Mouse (Mus musculus): ENCODE results near the gene Slc7a7.
"Not testable (repeated sequence)": the region's sequence is repeated elsewhere in the genome, so short reads cannot be mapped to it uniquely, and the experiment has no call there.

Slc7a7 gene

GRCm38 (mm10) chr14:54377166-54377565 is 40.4 kb downstream of the Slc7a7 start:
- DNase-seq (ENCODE audit: low spot score in 2 of 2): no peak

DNA sequence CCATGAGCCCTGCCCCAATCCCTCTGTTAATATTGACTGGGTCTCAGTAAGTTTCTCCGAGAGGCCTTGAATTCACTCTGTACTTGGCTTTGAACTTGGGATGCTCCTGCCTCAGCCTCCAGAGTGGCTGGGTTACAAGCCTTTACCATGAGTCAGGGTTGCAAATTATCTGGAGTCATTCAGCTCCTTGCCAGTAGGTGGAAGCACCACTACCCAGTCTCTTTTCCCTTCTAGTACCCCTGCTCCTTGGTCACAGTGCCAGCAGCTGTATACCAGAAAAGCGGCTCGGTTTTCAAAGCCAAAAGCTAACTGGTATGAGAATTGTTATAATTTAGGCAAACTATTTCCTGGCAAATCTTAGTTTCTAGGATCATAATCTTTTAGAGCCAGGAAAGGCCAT is 41.7 kb downstream of the Slc7a7 start:
- peak in 1 of 2 experiments; percentile 35 for DNase-seq (ENCODE audit: low spot score in 2 of 2)

- DNase-seq (ENCODE audit: low spot score in 2 of 2): no peak
Measured at GRCm38 (mm10) chr14:54372923-54373322, 44.7 kb downstream of the Slc7a7 start.

- DNase-seq (ENCODE audit: low spot score in 2 of 2): no peak
Measured at GRCm38 (mm10) chr14:54371460-54371859, 46.1 kb downstream of the Slc7a7 start.

DNA sequence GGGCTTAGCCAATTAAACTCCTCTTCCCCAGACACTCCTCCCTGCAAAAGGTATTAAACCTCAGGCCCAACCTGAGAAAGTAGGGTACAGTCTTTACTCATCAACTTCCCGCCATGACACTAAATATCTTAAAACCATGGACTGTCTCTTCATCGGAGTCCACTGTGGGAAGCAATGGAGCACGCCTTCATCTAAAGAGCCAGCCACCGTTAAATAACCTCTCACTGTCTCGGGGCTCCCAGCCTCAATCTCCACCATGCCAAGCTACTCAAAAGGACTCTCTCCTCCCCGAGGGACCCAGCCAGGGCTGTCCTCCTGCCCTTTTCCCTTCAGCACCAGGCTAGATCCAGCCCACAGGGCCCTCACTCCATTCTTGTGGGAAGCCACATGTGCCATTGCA is 47.0 kb downstream of the Slc7a7 start:
- no peak for DNase-seq (ENCODE audit: low spot score in 2 of 2)

DNA sequence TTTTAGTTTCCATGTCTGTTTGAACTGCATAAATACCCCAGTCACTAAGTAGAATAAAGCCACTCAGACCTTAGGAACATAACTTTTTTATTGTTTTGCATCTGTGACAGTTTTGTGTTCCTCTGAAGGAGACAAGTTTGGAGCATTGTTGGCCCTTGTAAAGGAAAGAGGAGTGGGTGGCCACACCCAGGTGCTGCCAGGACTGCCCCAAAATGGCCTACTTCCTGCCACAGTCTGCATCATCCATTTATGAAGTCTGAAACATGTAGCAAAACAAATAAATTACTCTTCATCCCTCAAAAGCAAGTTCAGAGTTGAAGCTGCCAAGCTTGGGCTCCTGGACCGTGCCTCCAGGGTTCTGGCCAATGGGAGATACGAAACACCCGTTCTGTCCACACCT is 48.2 kb downstream of the Slc7a7 start:
- no peak for DNase-seq (ENCODE audit: low spot score in 2 of 2)

- no peak for DNase-seq (ENCODE audit: low spot score in 2 of 2)
Measured at GRCm38 (mm10) chr14:54367429-54368060, 50.0 kb downstream of the Slc7a7 start.

DNA sequence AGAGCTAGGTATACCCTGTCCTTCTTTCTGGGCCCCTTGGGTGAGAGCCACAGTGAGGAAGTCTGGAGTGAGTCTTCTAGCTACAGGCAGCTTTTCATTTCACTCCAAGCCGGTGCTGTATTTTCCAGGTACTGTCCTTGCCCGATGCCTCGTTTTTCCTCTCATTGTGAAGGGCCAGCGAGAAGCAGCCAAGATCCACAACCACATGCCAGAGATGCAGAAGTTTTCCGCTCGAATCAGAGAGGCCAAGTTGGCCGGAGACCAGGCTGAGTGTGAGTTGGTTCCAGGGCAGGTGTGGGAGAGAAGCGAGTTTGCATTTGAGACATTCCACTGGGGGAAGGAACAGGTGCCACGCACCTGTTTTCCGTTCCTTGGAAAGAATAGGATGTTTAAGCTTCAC is 51.0 kb downstream of the Slc7a7 start:
- DNase-seq (ENCODE audit: low spot score in 2 of 2): no peak

DNA sequence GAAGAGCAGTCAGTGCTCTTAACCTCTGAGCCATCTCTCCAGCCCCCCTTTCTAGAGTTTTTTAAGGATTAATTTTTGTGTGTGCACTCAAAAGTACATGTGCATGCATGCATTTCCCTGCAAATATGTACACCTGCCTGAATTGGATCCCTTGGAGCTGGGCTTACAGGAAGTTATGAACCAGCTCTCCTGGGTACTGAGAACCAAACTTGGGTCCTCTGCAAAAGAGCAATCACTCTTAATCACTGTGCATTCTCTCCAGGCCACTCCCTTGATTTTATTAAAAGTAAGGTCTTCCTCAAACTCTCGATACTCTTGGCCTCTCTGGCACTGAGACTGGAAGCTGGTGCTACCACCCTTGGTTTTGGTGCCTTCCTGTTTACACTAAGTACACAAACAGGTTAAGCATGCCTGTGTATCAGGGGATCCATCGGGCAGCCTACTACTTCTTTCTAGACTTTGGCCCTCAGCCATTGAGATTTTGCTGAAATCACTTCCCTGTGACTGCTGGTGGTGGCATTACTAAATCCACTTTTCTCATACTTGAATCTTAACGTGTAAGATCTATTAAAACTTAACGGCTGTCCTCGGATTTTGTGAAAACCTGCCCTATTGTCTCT is 52.4 kb downstream of the Slc7a7 start:
- no peak for DNase-seq (ENCODE audit: low spot score in 2 of 2)

- DNase-seq (ENCODE audit: low spot score in 2 of 2): no peak
Measured at GRCm38 (mm10) chr14:54363156-54363555, 54.4 kb downstream of the Slc7a7 start.

DNA sequence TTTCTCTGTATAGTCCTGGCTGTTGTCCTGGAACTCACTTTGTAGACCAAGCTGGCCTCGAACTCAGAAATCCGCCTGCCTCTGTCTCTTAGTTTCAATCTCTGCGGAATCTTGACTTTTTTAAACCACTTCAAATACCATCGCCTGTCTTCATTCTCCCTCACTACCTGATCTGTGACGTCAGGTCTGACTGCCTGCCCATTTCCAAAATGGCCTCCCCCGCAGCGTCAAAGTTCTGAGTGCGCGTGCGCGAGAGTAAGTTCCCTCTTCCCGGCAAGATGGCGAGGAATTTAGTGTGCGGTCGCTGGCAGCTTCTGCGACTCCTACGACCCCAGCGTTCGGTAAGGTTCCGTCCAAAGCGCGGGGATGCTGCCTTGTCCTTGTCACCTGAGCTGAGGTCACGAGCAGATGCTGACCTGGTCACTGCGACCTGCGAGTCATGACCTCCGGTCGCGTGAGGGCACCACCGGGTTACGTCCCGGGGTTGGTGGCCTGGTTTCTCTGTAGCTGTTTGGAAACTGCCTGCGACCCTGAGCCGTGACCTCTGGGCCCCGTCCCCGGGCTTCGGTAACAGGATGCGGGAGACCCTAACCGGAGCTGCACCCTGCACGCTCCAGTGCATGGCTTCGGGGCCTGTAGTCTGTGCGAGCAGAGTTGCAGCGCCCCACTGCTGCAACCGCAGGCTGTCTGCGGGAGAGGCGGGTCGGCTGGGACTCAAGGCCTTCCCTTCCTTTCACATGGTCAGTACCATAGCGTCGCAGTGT is 56.8 kb downstream of the Slc7a7 start, which contains the start of gene Oxa1l:
Gene Oxa1l (plus strand): TSS at position 258 of the 764 bp plus-strand sequence.
- DNase-seq (ENCODE audit: low spot score in 2 of 2): peak; percentile 97 to 99

DNA sequence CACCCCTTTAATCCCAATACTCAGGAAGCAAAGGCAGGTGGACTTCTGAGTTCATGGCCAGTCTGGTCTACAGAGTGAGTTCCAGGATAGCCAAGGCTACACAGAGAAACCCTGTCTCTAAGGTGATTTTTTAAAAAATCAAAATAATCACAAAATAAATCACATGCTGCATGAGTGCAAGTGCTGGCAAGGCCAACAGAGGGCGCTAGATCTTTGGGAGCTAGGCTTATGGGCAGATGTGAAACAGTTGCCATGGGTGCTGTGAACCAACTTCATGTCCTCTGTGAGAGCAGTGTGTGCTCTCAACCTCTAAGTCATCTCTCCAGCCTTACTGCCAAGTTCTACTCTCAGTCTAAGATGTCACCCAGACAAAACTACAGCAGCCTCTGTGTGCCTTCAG is 63.2 kb downstream of the Slc7a7 start:
- no peak for DNase-seq (ENCODE audit: low spot score in 2 of 2)

- DNase-seq (ENCODE audit: low spot score in 2 of 2): no peak
Measured at GRCm38 (mm10) chr14:54352314-54352713, 65.3 kb downstream of the Slc7a7 start.

DNA sequence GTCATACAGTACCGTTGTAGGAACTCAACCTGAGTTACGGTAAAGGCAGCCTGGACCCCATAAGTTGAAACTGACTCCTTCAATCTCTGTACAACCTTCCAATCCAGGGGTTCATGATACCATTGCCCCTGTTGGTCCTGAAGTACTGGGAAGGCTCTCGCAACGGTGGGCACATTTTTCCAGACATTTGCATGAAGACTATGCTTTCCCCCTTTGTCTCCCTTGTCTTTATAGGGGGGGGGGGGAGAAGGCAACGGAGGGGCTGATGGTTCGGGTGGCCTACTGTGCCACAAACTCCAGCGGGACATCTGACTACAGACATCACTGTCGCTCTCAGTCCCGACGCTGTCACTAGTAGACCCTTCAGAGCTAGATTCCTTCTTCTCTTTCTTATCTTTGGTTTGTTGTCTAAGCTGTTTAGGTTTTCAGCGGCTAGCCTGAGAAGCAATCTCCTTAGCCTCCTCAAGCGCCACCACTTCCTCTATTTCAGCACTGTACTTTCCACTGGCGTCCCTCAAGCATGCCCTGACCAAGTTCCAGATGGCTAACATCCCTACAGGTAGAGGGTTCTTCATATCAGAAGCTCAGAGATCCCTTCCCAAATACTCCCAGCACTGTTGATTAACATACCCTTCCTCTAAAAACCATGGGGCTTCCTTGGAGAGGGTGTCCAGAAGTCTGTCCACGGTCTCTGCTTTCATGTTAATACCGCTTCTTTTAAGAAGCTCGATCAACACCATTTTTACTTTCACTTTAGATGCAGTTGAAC is 66.6 kb downstream of the Slc7a7 start:
- DNase-seq (ENCODE audit: low spot score in 2 of 2): not testable (repeated sequence)

DNA sequence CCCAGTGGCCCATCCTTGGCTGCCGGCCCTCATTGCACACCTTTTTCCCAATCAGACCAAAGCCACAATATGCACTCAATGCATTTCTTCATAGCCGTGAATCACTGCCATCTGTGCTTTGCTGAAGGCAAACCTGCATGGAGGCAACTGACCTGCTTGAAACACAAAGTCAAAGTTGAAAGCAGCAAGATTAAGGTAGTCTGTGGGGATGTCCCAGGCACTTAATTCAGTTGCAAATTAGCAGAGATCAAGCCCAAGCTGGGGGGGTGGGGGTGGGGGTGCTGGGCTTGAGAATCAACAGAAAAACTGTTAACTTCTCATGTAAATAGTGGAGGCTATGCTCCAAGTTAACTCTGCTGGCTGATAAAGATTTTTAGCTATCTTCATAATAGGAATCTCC is 75.8 kb downstream of the Slc7a7 start:
- DNase-seq (ENCODE audit: low spot score in 2 of 2): not testable (repeated sequence)

DNA sequence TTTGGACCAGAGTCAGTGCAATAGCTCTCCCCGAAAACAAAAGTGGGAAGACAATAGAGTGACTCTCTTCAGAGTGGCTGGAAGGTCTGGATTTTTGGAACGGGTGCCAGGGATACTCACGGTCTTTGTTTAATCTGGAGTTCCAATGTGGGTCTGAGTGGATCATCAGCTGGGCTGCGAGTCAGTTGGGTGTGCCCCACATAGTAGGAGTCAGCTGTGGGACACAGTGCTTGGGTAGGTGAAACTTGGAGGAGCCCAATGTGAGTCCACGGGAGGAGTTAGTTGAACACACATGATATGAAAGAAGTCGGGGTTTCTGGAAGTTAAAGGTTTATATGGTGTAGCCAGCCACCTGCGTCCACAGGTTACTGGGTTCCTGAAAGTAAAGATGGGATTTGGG is 76.7 kb downstream of the Slc7a7 start:
- DNase-seq (ENCODE audit: low spot score in 2 of 2): no peak

DNA sequence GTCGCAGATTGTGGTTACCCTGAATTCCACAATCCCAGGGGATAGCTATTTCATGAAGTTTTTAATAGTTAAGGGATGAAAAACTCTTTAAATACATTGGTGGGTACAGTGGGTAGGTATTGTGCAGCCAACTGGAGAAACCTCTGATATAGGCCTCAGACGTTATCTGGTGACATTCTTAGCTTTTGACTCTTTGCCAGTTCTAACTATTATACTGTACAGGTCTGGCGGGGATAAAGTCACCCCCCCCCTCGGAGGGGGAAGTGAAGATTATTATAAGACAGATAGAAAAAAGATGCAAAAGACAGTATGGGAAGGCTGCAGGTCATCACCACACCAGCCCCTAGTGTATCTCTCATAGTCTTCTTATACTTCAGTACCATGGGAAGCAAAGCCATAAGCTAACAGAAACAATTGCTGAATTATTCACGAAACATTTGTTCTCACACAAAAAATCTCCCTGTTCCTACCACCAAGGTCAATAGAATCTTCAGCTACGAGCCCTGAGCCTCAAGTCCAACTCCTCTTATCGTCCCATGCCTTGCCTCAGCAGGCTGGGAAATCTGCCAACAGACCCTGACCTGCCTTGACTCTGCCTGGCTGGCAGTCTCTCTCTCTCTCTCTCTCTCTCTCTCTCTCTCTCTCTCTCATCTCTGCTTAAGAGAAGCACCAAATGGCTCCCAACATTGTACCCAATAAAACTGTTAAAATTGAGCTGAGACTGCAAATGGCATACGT is 84.0 kb downstream of the Slc7a7 start:
- DNase-seq (ENCODE audit: low spot score in 2 of 2): peak; percentile 63 to 69

- no peak for DNase-seq (ENCODE audit: low spot score in 2 of 2)
Measured at GRCm38 (mm10) chr14:54332176-54333074, 85.2 kb downstream of the Slc7a7 start.

DNA sequence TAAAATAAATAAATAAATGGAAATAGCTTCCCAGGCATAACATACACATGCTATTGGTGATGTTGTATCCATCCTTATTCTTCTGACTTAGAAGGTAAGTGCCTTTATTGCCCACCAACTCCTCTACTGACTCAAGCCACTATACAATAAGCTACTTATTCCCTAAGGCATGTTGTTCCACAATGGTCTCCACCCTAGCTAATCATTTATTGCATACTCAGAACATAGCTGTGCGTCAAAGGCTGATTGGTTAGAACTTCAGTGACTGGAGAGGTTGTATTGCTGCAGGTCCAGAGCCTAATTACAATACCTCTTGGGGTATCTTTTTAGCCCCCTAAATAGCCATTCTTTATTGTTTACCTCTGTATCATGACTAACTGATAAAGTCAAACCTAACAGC is 86.4 kb downstream of the Slc7a7 start:
- no peak for DNase-seq (ENCODE audit: low spot score in 2 of 2)

DNA sequence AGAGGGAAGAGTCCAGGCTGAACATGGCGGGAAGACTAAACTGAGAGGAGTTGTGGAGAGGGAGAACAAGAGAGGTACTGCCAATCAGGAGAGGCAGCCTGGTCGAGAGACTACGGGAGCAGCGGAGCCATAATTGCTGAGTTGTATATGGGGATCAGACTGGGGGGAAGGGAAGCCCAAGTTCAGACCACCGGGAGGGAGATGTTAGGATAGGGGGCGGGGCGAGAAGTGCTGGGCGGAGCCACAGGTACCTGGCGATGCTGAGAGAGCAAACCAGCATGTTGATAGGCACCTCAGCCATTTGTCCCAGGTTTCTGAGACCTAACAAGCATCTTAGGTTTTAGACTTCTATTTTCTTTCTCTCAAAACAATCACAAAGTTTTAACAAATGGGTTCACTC is 88.4 kb downstream of the Slc7a7 start:
- DNase-seq (ENCODE audit: low spot score in 2 of 2): no peak
